Mouse (Mus musculus) brain, embryonic 14.5 days (tissue): Measurements from ENCODE around the gene Syne4.

Source experiments
- CTCF ChIP-seq: fragments of 200-500 bp; IDR thresholded peaks from 2 replicates; pipeline ENCODE4 v1.5.1; 2012; ENCODE audit warnings: inconsistent platforms, mild to moderate bottlenecking, moderate library complexity, borderline replicate concordance; ENCODE audit not compliant: insufficient read depth, insufficient read length; ENCODE audit errors: extremely low read depth
- POLR2A ChIP-seq: fragments of 200-500 bp; IDR thresholded peaks from 2 replicates; pipeline ENCODE4 v1.6.1; 2012; ENCODE audit warnings: mild to moderate bottlenecking, inconsistent platforms, borderline replicate concordance; ENCODE audit not compliant: poor library complexity, insufficient read depth, insufficient read length, severe bottlenecking; ENCODE audit errors: extremely low read depth

DNA sequence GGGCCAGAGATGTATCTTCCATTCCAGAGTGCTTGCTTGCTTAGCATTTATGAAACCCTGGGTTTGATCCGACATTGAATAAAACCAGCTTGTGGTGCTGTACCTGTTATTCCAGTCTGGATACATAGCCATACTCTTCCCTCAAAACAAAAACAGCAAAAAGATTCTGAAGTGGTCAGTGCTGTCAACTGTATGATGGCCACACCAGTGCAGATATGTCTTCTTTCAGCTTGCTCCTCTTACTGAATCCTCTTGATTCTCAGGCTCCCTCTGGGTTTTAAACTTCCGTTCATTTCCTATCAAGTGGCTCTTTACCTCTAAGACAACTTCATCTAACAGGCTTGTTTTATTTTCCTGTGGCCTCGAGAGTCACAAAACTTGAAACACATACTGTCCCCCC is 9.2 kb downstream of the Syne4 start, which contains the start of gene Sdhaf1:
- TF ChIP-seq CTCF (no peak), POLR2A (no peak)
